Mouse (Mus musculus) adrenal gland (tissue): ENCODE measurements around the gene Dmbt1.
"Not testable (repeated sequence)": the region's sequence is repeated elsewhere in the genome, so short reads cannot be mapped to it uniquely, and the experiment has no call there.

Experiments
- intact Hi-C: fragments of 180-260 bp; cut with DNase I; formaldehyde crosslinking; loops from one replicate; pipeline ENCODE4 v1.15.1; 2025
- long read RNA-seq, 2 experiments: library from polyadenylated mRNA; unstranded; transcript quantifications; one replicate each; pipeline ENCODE4 v2.0.0; 2020; ENCODE audit warnings: borderline replicate concordance in 1 of 2; ENCODE audit not compliant: insufficient replicate concordance in 1 of 2

Gene Dmbt1
- long read RNA-seq, experiment 1: 0 reads
- long read RNA-seq, experiment 2: 0 reads

DNA sequence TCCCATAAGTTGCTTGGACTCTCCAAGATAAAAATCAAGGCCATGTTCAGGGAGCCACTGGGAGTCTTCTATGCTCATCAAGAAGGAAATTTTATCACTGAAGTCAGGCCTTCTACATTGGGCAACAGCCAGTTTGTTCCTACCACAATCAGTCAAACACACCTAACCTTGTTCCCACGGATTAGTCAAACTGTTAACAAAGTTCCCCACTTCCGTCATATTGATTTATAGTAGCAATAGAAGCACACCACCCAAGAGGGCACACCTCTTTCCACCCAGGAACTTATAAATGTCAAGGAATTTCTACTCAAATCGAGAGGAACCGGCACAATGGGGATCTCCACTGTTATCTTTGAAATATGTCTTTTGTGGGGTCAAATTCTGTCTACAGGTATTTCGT lies at the start of gene Dmbt1:
Gene Dmbt1, plus strand, starts transcription at position 299 of the 400 bp plus-strand sequence.
- intact Hi-C loops: no loop called here

DNA sequence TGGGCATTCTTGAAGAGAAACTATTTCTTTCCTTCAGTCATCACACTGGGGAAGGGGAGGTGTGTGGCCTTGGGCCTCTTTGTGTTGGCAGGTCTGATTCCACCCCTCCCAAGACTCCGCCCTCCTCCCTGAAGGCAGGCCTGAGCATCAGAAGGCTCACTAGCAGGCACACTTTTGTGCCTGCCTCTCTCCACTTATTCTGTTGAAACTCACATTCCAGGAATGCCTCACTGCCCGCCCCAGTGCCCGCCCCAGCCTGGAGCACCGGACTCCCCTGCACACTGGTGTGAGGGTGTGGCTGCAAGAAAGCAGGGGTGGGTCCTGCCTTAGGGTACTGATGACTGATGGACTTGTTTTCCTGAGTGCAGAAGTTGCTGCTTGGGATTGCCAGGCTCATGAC lies 49.5 kb upstream of the Dmbt1 start:
- intact Hi-C loops: no loop called here

DNA sequence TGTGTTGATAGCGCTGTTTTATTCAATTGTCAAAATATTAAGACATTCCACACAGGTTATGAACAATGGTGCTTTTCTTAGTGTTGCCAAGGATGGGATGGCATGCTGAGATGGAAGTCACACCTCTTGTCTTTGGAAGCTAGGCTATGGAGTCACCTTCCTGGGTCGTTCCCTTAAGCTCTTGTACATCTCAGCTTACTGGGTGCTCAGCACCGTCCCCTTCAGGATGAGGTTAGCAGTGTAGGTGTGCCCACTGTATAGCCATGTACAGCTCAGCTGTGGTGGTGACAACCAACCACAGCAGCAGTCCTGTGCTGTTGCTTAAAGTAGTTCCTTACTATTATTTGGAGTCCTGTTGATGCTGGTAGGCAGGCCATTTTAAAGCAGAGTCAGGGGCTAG lies 49.0 kb upstream of the Dmbt1 start:
- intact Hi-C loops: no loop called here

DNA sequence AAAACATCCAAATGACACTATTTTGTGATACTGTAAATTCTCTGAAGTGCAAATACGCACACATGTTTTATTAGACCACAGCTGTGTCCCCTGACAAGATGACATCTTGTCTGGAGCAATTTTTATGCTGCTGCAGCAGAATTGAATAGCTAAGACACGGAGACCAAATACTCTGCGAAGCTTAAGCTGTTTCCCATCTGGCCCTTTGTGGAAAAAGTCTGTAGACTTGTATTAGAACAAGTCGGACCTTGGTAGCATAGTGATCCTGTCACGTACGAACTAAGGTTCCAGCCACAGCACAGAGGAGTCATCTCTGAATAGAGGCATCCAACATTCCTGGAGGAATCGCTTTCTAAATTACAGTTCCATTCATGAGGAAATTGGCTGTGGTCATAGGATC lies 47.6 kb upstream of the Dmbt1 start:
- intact Hi-C loops: no loop called here

DNA sequence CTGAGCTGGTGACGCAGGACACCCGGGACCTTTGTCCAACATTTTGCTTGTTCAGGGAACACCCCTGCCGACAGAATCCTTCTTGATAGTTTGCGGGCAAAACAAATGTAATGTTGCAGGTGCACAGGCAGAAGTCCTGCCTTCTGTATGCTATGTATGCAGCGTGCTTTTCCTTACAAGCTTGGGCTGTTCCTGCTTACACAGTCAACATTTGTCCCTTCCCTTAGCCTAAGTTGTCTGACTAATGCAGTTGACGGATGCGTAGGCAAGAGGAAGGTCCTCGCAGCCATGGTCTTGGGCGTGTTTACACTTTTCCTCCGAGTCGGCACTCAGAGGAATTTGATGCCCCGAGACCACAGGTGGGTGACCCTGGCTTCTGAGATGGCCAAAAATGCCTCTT lies 46.7 kb upstream of the Dmbt1 start:
- intact Hi-C loops: no loop called here

DNA sequence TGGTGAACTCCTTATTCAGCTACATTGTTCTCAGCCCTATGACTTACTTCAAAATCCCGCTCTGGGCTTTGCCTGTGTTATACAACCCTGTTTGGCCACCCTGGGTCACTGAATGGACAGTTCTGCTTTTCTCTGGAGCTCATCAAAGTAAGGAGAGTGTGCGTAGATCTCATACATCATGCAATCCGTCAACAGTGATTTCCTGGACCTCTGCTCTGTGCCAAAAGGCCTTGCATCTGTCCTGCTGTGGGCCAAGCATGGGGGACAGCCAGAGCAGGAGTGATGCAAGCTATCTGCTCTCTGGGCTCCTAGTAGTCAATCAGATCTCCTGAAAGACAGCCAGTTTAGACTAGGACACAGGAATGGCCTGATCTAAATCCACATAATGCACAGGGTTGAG lies 46.1 kb upstream of the Dmbt1 start:
- intact Hi-C loops: no loop called here

DNA sequence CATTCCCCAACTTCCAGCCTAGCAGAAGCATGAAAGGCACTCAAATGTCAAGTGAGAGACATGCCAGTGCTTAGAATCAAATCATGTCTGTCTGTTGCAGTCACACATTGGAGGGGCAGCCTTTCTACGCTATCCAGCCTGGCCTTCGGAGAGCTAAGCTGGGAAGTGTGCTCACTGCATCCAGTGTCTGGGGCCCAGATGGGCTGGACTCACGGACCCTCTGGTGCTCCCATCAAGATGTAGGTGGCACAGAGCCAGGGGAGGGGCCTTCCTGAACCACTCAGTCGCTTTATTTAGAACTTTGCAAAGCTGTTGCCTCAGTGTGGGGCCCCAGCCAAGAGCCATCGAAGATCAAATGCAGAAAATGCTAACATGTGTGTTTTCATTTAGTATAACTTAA lies 43.7 kb upstream of the Dmbt1 start:
- intact Hi-C loops: no loop called here

DNA sequence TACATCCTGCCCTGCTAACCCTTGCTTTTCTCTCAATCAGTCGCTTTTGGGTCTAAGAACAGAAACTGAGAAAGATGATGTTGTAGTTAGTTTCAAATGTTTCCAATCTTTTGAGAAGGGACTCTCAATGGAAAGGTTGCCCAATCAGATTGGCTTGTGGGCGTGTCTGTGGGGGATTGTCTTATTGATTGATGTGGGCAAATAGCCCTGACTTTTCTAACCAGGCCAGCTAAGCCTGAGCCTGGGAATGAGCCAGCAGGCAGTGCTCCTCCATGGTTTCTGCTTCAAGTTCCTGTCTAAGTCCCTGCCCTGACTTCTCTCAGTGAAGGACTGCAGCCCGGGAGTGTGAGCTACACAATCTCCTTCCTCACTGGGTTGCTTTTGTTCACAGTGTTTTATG lies 42.5 kb upstream of the Dmbt1 start:
- intact Hi-C loops: no loop called here

DNA sequence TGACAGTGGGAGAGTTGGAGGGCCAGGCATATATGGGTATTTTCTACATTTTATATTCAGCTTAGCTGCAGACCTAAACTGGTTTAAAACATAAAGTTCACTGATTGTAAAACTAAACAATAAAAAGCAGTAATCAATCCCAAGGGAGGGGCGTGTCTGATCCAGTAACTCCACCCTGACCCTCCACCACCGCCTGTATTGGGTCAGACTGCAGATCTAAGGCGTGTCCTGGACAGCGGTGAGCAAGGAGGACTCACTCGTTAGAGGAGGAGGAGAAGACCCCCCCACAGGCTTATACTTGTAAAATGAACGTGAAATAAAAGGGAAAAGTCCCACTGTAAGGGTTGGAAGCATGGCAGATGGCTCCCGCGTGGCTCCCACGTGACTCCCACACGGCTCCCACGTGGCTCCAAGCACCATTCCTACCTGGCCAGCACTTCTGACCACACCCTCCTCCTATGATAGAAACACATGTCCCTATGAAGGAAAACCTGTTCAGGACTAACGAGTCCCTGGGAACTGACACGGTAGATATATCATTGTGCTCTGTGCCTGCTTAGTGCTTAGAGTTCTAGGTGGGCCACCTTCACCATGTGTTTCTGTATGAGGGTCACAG lies 40.6 kb upstream of the Dmbt1 start:
- intact Hi-C loops: no loop called here

DNA sequence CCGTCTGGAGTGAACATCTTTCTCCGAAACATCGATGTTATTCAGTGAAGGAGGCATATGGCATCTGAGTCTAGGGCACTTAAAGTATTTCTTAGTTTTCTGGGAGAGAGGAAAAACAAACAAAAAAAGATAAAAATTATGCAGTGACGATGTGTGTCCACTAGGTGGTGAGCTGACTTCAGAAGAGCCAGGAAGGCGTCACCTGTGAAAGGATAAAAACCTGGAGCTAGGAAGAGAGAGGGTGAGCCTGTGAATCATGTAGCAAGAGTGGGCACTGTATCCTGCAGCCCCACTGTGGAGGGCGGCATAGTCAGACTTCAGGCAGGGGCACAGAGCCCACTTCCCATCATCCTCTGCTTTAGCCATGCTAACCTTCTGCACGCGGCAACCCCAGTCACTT lies 37.9 kb upstream of the Dmbt1 start:
- intact Hi-C loops: no loop called here

DNA sequence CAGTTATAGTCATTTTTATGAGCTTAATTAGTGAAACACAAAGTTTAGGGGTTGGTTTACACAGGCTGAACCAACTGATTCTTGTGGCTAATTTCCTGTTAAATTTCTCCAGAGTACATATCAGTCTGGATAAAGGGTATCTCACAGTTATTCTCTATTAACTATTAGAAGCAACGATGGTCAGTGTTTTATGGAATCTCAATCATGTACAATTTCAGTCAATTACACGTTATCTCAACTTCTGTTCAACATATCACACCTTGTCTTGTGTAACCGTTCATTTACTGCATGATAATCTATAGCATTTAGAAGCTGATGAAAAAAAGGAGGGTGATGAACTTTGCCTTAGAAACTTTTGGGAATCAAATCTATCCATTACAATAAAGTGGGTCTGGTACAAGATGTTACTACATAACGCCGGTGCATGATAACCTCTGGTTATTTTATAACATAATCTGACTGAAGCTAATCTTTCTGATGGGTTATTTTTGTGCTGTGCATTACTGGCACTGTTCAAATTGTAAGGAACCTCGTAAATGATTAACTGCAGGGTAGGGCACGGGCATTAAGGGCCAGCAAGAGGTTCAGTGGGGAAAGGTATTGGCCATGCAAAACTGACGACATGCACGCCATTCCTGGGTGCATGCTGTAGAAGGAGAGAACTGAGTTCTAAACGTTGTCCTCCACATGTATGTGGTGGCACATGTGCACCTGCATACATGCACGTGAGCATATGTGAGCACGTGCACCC lies 29.7 kb upstream of the Dmbt1 start:
- intact Hi-C loops: no loop called here

DNA sequence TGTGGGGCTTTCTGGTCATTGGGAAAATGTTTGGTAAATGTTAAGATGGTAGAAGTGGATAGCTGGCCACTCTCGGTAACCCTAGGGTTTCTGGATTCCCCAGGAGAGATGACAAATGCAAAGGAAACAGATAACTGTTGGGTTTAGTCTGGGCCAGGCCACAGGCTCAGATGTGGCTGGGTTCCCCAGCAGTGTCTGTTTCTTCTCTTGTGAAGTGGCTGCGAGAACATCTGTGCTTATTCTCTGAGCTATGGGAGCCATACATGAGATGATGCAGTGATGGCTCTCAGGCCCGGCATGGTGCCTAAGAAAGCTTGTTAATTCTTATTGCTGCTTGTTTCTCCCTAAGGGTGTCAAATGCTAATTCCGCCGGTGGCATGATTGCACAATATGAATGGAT lies 27.8 kb upstream of the Dmbt1 start:
- intact Hi-C loops: no loop called here

DNA sequence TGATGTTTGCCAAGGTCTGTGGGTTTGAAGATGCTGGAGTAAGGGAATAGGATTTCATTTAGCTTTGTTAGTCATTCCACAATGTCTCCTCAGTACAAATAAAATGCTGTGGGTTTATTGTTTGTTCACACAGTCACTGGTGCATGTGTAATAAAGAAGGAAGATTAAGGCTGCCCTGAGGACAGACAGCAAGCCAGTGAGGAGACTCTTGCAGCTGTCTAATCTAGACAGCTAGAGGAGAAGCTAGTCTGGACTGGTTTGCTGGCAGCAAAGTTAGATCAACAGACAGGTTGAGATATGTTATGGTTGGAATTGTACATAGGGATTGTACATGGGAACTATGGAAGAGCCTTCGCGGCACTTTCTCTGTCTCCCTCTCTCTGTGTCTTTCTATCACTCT lies 24.6 kb upstream of the Dmbt1 start:
- intact Hi-C loops: no loop called here

DNA sequence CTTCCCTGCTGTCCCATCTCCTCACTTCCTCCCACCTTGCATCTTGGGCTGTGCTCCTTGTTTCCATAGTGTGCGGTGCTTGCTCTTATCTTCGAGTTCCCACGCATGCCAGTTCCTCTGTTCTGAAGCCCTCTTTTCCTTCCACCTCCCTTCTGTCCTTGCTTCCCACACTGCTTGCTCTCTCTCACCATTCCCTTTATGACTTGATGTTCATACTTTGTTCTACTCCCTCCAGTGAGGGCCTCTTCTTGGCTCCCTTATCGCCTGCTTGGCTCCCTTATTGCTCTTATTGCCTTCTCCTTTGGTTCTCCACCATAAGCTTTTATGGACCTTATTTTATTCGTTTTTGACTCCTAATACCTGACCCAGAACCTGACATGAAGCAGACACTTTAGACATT lies 22.7 kb upstream of the Dmbt1 start:
- intact Hi-C loops: no loop called here

DNA sequence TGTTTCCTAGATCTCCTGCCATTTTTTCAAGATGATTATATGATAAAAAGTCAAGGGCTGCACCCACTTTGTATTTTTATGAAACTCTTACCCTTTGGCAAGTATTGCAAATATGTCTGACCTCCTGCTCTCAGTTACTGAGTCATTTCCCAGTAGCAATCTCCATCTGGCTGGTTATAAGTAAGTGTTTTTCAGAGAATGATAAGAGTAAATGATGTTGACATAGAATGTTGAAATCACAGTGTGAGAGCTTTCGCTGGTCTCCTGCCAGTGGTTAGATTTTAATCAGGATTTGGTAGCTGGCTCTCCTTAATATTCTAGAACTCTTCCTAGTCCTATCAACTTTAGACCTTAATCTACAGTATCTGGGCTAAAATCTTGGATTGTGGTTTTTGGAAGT lies 20.0 kb upstream of the Dmbt1 start:
- intact Hi-C loops: no loop called here

DNA sequence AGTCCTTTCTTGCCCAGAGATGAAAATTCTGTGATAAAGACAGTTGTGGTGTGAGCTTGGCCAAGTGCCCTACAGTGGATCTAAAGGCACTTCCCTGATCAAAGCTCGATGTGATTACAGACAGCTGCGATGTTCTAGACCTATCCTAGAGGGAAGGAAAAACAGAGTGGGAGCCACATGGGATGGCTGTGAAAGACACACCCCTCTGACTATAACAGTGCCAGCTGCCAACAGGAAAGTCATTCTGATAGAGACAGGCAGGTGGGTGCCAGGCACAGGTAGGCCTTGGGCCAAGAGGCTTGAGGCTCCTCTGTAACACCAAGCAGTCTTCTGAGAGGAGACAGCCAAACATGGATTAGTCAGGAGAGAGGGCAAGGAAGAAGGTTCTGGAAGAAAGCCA lies 12.7 kb upstream of the Dmbt1 start:
- intact Hi-C loops: no loop called here

DNA sequence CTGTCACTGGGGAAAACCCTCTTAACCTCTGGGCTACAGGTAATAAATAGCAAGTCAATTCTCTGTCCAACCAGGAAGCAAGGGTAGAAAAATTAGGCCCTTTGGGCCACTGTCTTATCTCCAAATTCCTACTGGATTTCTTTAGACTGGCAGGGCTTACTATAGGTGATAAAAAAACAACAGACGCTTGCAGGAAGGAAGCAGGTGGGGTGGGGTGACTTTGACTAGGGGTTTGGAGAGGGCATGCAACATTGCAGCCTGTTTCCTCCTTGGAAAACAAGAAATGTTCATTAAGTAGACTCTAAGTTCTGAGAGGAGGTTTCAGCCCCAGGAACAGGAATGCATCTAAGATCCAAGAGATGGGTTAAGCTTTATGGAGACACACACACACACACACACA lies 7.0 kb upstream of the Dmbt1 start:
- intact Hi-C loops: no loop called here

DNA sequence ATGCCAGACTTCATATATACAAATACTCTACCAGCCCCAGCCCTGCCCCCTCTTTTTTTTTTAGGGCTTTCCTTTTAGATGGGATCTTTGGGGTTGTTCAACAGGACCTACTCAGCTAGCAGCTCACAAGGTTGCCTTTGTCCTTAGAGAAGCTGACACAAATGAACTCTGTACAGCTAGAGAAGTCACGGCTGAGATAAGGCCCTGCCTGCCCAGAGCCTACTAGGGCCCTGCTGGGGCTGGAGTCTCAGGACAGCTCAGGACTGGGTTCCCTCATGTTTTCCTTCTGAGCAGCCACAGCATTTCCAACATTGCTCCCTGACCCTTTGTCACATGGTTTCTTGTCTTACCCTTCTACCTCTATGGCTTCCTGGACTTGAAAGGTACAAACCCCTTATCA lies 4.3 kb upstream of the Dmbt1 start:
- intact Hi-C loops: no loop called here

DNA sequence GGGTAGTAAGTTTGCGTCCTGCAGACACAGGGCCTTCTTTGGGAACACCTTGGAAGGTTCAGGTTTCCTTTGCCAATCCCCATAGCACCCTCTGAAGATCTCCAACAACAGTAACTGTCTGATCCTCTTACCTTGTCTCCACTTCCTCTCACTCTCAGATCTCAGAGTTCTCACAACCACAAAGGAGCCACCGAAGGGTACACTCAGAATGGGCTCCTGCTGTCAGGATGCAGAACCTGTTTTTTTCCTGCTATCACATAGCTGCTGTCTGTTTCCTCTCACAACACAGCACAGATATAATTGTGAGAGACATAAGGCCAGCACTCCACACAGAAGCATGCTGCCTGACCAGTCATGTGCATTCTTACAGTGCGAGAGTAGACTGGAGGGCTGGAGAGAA lies 4.5 kb downstream of the Dmbt1 start:
- intact Hi-C loops: no loop called here

DNA sequence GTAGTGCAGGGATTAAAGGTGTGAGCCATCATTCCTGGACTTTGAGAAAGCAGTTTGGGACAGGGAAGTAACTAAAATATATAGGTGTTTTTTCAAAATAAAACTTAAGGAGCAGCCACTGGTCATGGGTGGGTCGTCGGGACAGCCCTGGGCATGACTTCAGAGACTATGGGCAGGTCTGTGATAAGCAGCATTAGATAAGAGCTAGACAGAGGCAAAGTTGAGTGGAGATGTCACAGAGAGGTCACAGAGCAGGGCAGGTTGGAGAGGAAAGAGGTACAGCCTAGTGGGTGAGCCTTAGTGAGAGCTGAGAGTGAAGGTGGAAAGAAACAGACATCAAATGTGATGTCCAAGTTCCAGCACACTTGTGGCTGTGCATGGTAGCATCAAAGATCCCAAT lies 5.2 kb downstream of the Dmbt1 start:
- intact Hi-C loops: no loop called here

DNA sequence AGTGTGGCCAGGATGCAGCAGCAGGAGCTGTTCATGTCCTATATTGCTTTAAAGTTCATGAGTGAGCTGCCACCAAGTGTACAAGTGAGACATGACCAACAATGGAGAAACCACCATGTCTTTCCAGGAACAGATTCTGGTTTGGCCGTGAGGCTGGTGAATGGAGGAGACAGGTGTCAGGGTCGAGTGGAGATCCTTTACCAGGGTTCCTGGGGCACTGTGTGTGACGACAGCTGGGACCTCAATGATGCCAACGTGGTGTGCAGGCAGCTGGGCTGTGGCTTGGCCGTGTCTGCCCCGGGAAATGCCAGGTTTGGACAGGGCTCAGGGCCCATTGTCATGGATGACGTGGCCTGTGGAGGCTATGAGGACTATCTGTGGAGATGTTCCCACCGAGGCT lies 8.9 kb downstream of the Dmbt1 start:
- intact Hi-C loops: not testable (repeated sequence)

DNA sequence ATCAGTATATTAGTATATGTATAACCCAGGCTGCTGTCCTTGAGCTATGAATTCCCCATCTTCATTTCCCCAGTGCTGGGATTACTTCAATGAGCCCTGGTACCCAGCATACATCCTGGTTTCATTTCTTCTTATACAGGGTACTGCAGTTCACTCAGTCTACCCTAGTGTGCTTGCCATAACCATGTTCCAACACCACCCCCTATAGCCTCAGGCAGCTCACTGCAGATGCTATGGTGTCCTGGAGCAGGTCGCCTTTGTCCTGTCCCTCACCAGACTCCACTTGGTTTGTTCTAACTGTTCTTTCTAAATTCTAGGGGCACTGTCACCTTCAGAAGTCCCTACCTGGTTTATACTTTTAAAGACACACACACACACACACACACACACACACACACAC lies 10.8 kb downstream of the Dmbt1 start:
- intact Hi-C loops: no loop called here

DNA sequence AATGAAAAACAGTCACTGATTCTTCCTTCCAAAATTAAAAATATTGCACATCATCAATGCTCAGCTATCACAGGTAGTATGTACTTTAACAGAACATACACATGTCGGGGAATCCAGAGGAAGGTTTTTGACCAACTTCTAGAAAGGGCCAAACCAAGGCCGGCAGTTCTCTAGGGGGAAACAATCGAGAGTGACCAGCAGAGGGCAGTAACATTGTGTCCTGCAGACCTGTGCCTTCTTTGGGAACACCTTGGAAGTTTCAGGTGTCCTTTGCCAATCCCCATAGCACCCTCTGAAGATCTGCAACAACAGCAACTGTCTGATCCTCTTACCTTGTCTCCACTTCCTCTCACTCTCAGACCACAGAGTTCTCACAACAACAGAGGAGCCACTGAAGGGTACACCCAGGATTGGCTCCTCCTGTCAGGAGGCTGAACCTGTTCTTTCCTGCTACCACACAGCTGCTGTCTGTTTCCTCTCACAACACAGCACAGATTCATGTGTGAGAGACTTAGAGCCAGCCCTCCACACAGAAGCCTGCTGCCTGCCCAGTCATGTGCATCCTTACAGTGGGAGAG lies 13.5 kb downstream of the Dmbt1 start:
- intact Hi-C loops: not testable (repeated sequence)
